Mouse (Mus musculus): ENCODE measurements around the gene Ndst2. TPM values are rescaled to one million over a fixed set of nuclear protein-coding genes. Genes with fewer than 3 reads are reported as not detected.

Gene Ndst2
- total and polyA plus RNA-seq, 3 experiments: 37.1 to 54.0 (median 39.5) TPM

DNA sequence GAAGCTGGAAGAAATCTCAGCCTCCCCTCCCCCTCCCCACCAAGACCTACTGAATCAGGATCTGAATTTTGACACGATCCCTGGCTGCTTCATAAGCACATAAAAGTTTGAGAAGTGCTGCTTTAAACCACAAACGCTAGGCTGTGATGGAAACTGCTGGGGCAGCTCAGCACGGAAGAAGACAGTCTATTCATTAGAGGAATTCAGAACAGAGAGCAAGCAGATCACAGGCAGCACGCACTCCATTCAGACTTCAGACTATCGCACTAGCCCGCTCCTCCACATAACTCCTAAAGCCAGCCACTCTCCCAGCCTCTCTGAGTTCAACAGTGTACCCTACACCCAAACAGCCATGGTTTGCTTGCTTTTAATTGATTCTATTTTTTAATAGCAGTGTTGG lies 41.3 kb upstream of the Ndst2 start:
- H3K36me3 ChIP-seq (ENCODE audit: control insufficient read depth in 1 of 2, insufficient read depth in 2 of 2, low read length in 2 of 2): peaks cover 0 to 4% of the 10 kb centered on the region in 2 experiments; a peak in 3 of 4 replicates
- H3K9ac ChIP-seq (ENCODE audit: control insufficient read depth, low read depth, low read length, poor library complexity, severe bottlenecking): no peak overlapping the region

DNA sequence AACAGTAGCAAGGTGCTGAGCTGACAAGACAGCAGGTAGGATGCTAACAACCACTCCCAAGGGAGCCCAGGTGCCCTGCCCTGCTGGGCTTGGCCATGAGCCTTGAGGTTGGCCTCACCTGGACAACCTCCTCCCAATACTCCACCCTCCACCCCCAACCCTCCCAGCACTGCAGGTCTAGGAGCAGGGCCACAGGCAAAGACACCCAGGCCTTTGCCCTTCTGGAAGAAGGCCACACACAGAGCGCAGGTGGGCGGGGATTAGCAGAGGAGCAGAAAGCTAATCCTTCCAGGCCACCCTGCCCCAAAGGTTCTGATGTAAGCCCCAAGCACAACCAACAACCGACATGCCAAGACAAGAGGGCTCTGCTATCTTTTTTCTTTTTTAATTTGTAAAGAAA lies 39.0 kb upstream of the Ndst2 start:
- no peaks in the 10 kb centered on the region for H3K9me3 ChIP-seq (replicated peaks; ENCODE audit: insufficient read depth, low read length)
- no peak for DNase-seq (ENCODE audit: low read depth, low spot score)
- TF ChIP-seq CHD1 (IDR thresholded peaks at IDR 0.05; ENCODE audit: low read depth, low read length) (no peak), MYC (IDR thresholded peaks at IDR 0.05; ENCODE audit: low read depth, low read length) (no peak), ZKSCAN1 (IDR thresholded peaks at IDR 0.05; ENCODE audit: low read depth, low read length) (no peak), CTCF (IDR thresholded peaks at IDR 0.05 in 2 of 3, conservative IDR thresholded peaks at IDR 0.05 in 1 of 3; ENCODE audit: control insufficient read depth in 1 of 3, insufficient read depth in 1 of 3, low read depth in 2 of 3, low read length in 3 of 3, poor library complexity in 1 of 3, severe bottlenecking in 1 of 3) (no peak), TAL1 (IDR thresholded peaks at IDR 0.05; ENCODE audit: low read length) (no peak), RAD21 (IDR thresholded peaks at IDR 0.05; ENCODE audit: low read depth, low read length) (no peak), UBTF (IDR thresholded peaks at IDR 0.05; ENCODE audit: borderline replicate concordance, insufficient read depth, low read depth, low read length) (no peak), TCF12 (IDR thresholded peaks at IDR 0.05; ENCODE audit: low read depth, low read length) (no peak), JUND (IDR thresholded peaks at IDR 0.05; ENCODE audit: low read depth, low read length) (no peak)
- no peaks in the 10 kb centered on the region for H3K27me3 ChIP-seq (ENCODE audit: control insufficient read depth in 1 of 2, insufficient read depth in 2 of 2, low read length in 2 of 2)
- no peak overlapping the region for H3K27ac ChIP-seq (ENCODE audit: control insufficient read depth, low read depth, low read length)
- no peaks in the 10 kb centered on the region; a peak in 1 of 4 replicates for H3K36me3 ChIP-seq (ENCODE audit: control insufficient read depth in 1 of 2, insufficient read depth in 2 of 2, low read length in 2 of 2)
- no peaks in the 10 kb centered on the region for H3K79me2 ChIP-seq (ENCODE audit: control insufficient read depth, insufficient read depth, low read length, poor library complexity)
- H3K4me3 ChIP-seq (ENCODE audit: control insufficient read depth in 1 of 2, insufficient read depth in 1 of 2, low read depth in 2 of 2, low read length in 2 of 2): no peak overlapping the region
- H3K9ac ChIP-seq (ENCODE audit: control insufficient read depth, low read depth, low read length, poor library complexity, severe bottlenecking): no peak overlapping the region
- no peaks in the 10 kb centered on the region for H3K4me1 ChIP-seq (ENCODE audit: control insufficient read depth in 1 of 2, insufficient read depth in 2 of 2, low read length in 2 of 2)

More for the DNA sequence above, 41.3 kb upstream of the Ndst2 start:
- Histone ChIP-seq H3K4me1 (ENCODE audit: control insufficient read depth in 1 of 2, insufficient read depth in 2 of 2, low read length in 2 of 2) (no peaks in the 10 kb centered on the region), H3K4me3 (ENCODE audit: control insufficient read depth in 1 of 2, insufficient read depth in 1 of 2, low read depth in 2 of 2, low read length in 2 of 2) (no peak overlapping the region), H3K79me2 (ENCODE audit: control insufficient read depth, insufficient read depth, low read length, poor library complexity) (no peaks in the 10 kb centered on the region), H3K27ac (ENCODE audit: control insufficient read depth, low read depth, low read length) (no peak overlapping the region), H3K27me3 (ENCODE audit: control insufficient read depth in 1 of 2, insufficient read depth in 2 of 2, low read length in 2 of 2) (no peaks in the 10 kb centered on the region), H3K9me3 (replicated peaks; ENCODE audit: insufficient read depth, low read length) (no peaks in the 10 kb centered on the region)
- TF ChIP-seq MAFK (IDR thresholded peaks at IDR 0.05; ENCODE audit: borderline replicate concordance, low read depth, low read length) (no peak), TAL1 (IDR thresholded peaks at IDR 0.05; ENCODE audit: low read length) (no peak), ZNF384 (IDR thresholded peaks at IDR 0.05; ENCODE audit: low read depth, low read length) (no peak), RAD21 (IDR thresholded peaks at IDR 0.05; ENCODE audit: low read depth, low read length) (no peak), ETS1 (IDR thresholded peaks at IDR 0.05; ENCODE audit: low read depth, low read length) (no peak), ZMIZ1 (IDR thresholded peaks at IDR 0.05; ENCODE audit: low read depth, low read length) (no peak)
- DNase-seq (ENCODE audit: low read depth, low spot score): no peak

DNA sequence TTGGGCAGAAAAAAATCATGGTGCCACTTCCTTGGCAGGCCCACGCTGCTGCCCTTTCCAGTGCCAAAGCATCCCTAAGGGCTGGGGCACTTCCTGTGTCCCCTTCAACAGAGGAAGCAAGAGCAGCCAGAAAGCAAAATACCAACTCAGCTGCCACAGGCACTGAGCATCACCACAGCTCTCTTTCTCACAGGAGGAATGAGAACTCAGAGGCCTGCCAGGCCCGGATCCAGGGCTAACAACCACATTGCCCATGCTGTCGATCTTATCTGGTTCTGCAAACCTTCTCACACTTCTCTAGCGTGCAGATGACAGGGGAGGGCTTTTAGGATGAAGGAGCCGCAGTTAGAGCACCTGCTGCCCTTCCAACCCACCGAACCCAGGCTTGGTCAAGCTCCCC lies 38.4 kb upstream of the Ndst2 start:
- no peaks in the 10 kb centered on the region; a peak in 1 of 4 replicates for H3K36me3 ChIP-seq (ENCODE audit: control insufficient read depth in 1 of 2, insufficient read depth in 2 of 2, low read length in 2 of 2)
- DNase-seq (ENCODE audit: low read depth, low spot score): no peak
- no peaks in the 10 kb centered on the region for H3K79me2 ChIP-seq (ENCODE audit: control insufficient read depth, insufficient read depth, low read length, poor library complexity)
- H3K27ac ChIP-seq (ENCODE audit: control insufficient read depth, low read depth, low read length): no peak overlapping the region
- no peak for TF ChIP-seq SIN3A (IDR thresholded peaks at IDR 0.05; ENCODE audit: low read length)
- no peak for TF ChIP-seq RAD21 (IDR thresholded peaks at IDR 0.05; ENCODE audit: low read depth, low read length)
- TF ChIP-seq UBTF (IDR thresholded peaks at IDR 0.05; ENCODE audit: borderline replicate concordance, insufficient read depth, low read depth, low read length): no peak
- TF ChIP-seq MAX (IDR thresholded peaks at IDR 0.05; ENCODE audit: low read length): no peak
- TF ChIP-seq MAZ (IDR thresholded peaks at IDR 0.05; ENCODE audit: low read depth, low read length): no peak
- TF ChIP-seq HCFC1 (IDR thresholded peaks at IDR 0.05; ENCODE audit: low read depth, low read length): no peak
- no peak for TF ChIP-seq MYB (IDR thresholded peaks at IDR 0.05; ENCODE audit: low read depth, low read length)
- no peak for TF ChIP-seq ZC3H11A (IDR thresholded peaks at IDR 0.05; ENCODE audit: low read depth, low read length)
- no peak for TF ChIP-seq CHD2 (IDR thresholded peaks at IDR 0.05; ENCODE audit: low read length)
- no peak for TF ChIP-seq POLR2A (IDR thresholded peaks at IDR 0.05; ENCODE audit: control insufficient read depth in 1 of 2, insufficient read depth in 1 of 2, low read depth in 1 of 2, low read length in 2 of 2, poor library complexity in 1 of 2)
- TF ChIP-seq USF1 (IDR thresholded peaks at IDR 0.05; ENCODE audit: low read depth, low read length): no peak
- TF ChIP-seq NELFE (IDR thresholded peaks at IDR 0.05; ENCODE audit: low read depth, low read length): no peak
- TF ChIP-seq TAL1 (IDR thresholded peaks at IDR 0.05; ENCODE audit: low read length): no peak
- H3K27me3 ChIP-seq (ENCODE audit: control insufficient read depth in 1 of 2, insufficient read depth in 2 of 2, low read length in 2 of 2): no peaks in the 10 kb centered on the region
- H3K4me1 ChIP-seq (ENCODE audit: control insufficient read depth in 1 of 2, insufficient read depth in 2 of 2, low read length in 2 of 2): no peaks in the 10 kb centered on the region
- no peaks in the 10 kb centered on the region for H3K9me3 ChIP-seq (replicated peaks; ENCODE audit: insufficient read depth, low read length)
- no peak overlapping the region for H3K4me3 ChIP-seq (ENCODE audit: control insufficient read depth in 1 of 2, insufficient read depth in 1 of 2, low read depth in 2 of 2, low read length in 2 of 2)
- no peak overlapping the region for H3K9ac ChIP-seq (ENCODE audit: control insufficient read depth, low read depth, low read length, poor library complexity, severe bottlenecking)
